Mouse (Mus musculus) midbrain, postnatal 0 days (tissue): ENCODE measurements around the gene Gm44502. TPM values are rescaled to one million over a fixed set of nuclear protein-coding genes. Genes with fewer than 3 reads are reported as not detected.

ENCODE experiments used
- ATAC-seq: fragments of 200-750 bp; cut with Nextera tagmentation; 2 replicates; pipeline ENCODE4 v1.8.0; 2017; ENCODE audit warnings: moderate number of reproducible peaks, mild to moderate bottlenecking, moderate TSS enrichment, moderate library complexity; ENCODE audit not compliant: low FRiP score
- DNase-seq: peaks from one replicate; pipeline ENCODE4 v3.0.0-alpha.2; 2015; ENCODE audit warnings: low spot score
- H3K27ac ChIP-seq: fragments of 300-500 bp; sonication (generic); 2 replicates; pipeline ENCODE4 v1.5.1; 2014; ENCODE audit warnings: low read depth, mild to moderate bottlenecking, low read length, mixed read lengths
- H3K27me3 ChIP-seq: fragments of 300-500 bp; sonication (generic); 2 replicates; pipeline ENCODE4 v1.6.1; 2014; ENCODE audit warnings: low read length, control low read depth, mixed read lengths; ENCODE audit not compliant: insufficient read depth
- H3K36me3 ChIP-seq: fragments of 300-500 bp; sonication (generic); 2 replicates; pipeline ENCODE4 v1.6.1; 2014; ENCODE audit warnings: low read length, control low read depth, mixed read lengths; ENCODE audit not compliant: insufficient read depth
- H3K4me1 ChIP-seq: fragments of 300-500 bp; sonication (generic); 2 replicates; pipeline ENCODE4 v1.6.1; 2014; ENCODE audit warnings: mild to moderate bottlenecking, control low read depth, antibody characterized with exemption, low read length, mixed read lengths; ENCODE audit not compliant: insufficient read depth
- H3K4me2 ChIP-seq: fragments of 300-500 bp; sonication (generic); 2 replicates; pipeline ENCODE4 v1.6.1; 2014; ENCODE audit warnings: low read depth, mild to moderate bottlenecking, low read length, mixed read lengths; ENCODE audit not compliant: poor library complexity, severe bottlenecking
- H3K4me3 ChIP-seq: fragments of 300-500 bp; sonication (generic); 2 replicates; pipeline ENCODE4 v1.5.1; 2014; ENCODE audit warnings: low read depth, mild to moderate bottlenecking, low read length, moderate library complexity
- H3K9ac ChIP-seq: fragments of 300-500 bp; sonication (generic); replicated peaks from 2 replicates; pipeline ENCODE4 v1.6.1; 2014; ENCODE audit warnings: mild to moderate bottlenecking, low read length, moderate library complexity, mixed read lengths; ENCODE audit not compliant: poor library complexity, severe bottlenecking
- H3K9me3 ChIP-seq: fragments of 300-500 bp; sonication (generic); 2 replicates; pipeline ENCODE4 v1.6.1; 2016; ENCODE audit warnings: low read length, control low read depth
- CTCF ChIP-seq: IDR thresholded peaks from 2 replicates; pipeline ENCODE4 v1.5.1; 2016; ENCODE audit warnings: antibody characterized with exemption, mild to moderate bottlenecking
- WGBS: fragments of 180-500 bp; shearing (Covaris S2); extraction: QIAGEN DNeasy Blood & Tissue Kit; methylation state at CpG from one replicate; pipeline ENCODE4 v1.1.7; 2014; 5-methylcytosine and 5-hydroxymethylcytosine counted together
- polyA plus RNA-seq: library from polyadenylated mRNA; unstranded; fragments of >200 nt; fragmentation: Nextera tagmentation; extraction: Ambion mirVana; gene quantifications from 2 replicates; pipeline ENCODE4 v1.2.1, GENCODE M21; 2015
- total RNA-seq: library from RNA; depleted of rRNA; stranded (reverse); fragments of >200 nt; gene quantifications from 2 replicates; pipeline ENCODE4 v1.2.3, GENCODE M21; 2014

Gm44502 gene
- total and polyA plus RNA-seq, 2 experiments from 2014 or later: 0.93 TPM; not detected in 1

DNA sequence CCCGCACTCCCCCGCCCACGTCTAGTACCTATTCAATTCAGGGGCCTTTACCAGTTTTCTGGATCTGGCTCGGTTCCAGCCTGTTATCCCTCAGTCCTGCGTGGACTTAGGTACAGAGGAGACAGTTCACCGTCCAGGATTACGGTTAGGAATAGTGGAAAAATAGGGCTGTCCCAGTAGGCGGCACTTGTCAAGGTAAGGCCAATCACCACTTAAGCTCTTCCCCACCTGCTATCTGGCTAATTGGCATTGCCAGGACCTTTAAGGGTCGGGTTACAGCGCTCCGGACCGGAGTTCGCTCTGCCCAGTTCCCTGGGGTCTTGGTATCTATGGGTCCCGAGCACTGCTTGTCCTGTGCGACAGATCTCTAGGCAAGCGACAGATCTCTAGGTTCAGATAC, 52.5 kb downstream of the Gm44502 start, which contains the start of gene Tymp:
TSS of gene Tymp (minus strand) at position 83 of the 400 bp plus-strand sequence.
- ATAC-seq (no peak), DNase-seq (no peak)
- H3K4me2 ChIP-seq: no peak within 1 kb of the TSS
- H3K4me1 ChIP-seq: peaks cover 16% of the 10 kb centered on the region
- TF ChIP-seq CTCF: no peak
- 29% methylated on average over 16 of the region's 16 CpGs for WGBS
- H3K27ac ChIP-seq: no peak within 1 kb of the TSS
- peaks cover 32% of the 10 kb centered on the region for H3K27me3 ChIP-seq
- H3K9me3 ChIP-seq: no peaks in the 10 kb centered on the region
- peaks cover 6% of the 10 kb centered on the region for H3K36me3 ChIP-seq
- no peak within 1 kb of the TSS for H3K9ac ChIP-seq
- H3K4me3 ChIP-seq: 0 out of 2 replicates have a peak within 1 kb of the TSS, but pooled peaks have one; percentile 5

DNA sequence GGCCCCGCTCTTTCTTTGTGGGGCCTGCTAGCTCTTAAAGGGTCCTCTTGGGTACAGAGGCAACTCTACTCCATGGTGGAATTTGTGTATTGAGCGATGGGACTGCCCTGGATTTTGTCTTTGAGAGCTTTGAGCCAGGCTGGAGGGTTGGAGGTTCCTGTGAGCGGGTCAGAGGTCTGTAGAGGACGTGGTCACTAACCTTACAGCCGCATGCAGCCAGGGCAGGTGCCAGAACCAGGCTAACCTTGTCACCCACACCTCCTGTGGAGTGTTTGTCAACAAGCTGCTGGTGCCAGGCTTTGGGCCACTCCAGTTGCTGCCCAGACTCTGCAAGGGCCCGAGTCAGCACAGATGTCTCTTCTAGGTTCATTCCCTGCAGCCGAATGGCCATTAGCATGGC, 53.5 kb downstream of the Gm44502 start:
- 85% methylated on average over 7 of the region's 7 CpGs for WGBS
- H3K4me2 ChIP-seq: no peak overlapping the region
- peaks cover 16% of the 10 kb centered on the region for H3K4me1 ChIP-seq
- no peak for ATAC-seq
- DNase-seq: no peak
- H3K27ac ChIP-seq: no peak overlapping the region
- peaks cover 15% of the 10 kb centered on the region for H3K36me3 ChIP-seq
- peaks cover 32% of the 10 kb centered on the region for H3K27me3 ChIP-seq
- H3K9me3 ChIP-seq: no peaks in the 10 kb centered on the region
- TF ChIP-seq CTCF: no peak
- no peak overlapping the region for H3K4me3 ChIP-seq
- no peak overlapping the region for H3K9ac ChIP-seq

DNA sequence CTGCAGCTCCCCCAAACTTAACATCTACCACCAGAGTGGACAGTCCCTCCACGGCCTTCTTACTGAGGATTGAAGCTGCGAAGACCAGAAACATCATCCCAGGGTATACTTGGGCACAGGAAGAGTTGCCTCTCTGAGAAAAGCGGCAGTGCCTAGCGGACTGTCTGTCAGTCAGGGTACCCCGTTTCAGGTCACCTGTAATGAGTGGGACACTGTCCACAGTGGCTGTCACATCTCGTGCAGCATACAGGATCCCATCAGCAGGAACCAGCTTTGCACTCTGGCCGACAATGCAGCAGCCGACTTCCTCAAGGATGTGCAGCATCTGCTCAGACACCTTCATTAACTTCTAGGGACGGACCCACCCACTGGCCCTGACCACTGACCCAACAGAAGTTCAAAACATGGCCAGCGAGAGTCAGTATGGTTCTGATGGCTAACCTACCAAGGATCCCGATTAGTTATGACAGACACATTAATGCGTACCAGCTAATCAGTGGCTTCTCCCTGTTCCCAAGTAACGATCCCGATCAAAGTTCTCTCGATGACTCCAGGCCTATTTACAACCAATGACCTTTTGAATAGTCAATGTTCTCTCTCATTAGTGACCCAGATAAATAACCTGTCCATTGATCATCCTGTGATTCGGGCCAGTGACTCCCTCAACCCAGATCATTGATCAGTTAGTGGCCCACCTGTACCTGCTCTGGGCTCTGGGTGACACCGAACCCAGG, 54.5 kb downstream of the Gm44502 start:
- Histone ChIP-seq H3K4me3 (no peak overlapping the region), H3K9me3 (no peaks in the 10 kb centered on the region)
- 93% methylated on average over 17 of the region's 17 CpGs for WGBS

DNA sequence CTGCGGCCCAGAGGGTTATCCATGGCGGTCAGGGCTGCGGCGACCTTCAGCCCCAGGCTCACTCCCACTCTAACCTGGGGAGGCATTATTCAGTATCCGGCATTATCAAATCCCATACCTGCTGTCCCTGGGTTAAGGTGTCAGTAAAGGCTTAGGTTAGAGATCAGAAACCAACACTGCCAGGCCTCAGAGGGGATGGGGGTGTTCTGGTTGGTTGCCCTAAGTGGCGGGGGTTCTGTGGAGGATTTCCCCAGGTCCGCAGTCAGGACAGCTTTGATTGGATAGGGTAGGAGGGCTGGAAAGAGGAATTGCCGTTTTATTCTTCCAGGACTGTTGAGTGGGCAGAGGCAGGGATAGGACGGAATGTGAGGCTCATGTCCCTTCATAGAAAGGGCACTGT, 55.2 kb downstream of the Gm44502 start:
- peak overlapping the region; percentile 72 for H3K4me3 ChIP-seq
- TF ChIP-seq CTCF: no peak
- H3K27ac ChIP-seq: peak overlapping the region; percentile 88
- H3K9ac ChIP-seq: peak overlapping the region; percentile 78
- peak overlapping the region; percentile 84 for H3K4me2 ChIP-seq
- no peaks in the 10 kb centered on the region for H3K9me3 ChIP-seq
- DNase-seq (no peak), ATAC-seq (no peak)
- whole genome bisulfite sequencing: 47% methylated on average over 9 of the region's 9 CpGs
- H3K4me1 ChIP-seq: peaks cover 16% of the 10 kb centered on the region
- H3K36me3 ChIP-seq: peaks cover 28% of the 10 kb centered on the region
- H3K27me3 ChIP-seq: peaks cover 28% of the 10 kb centered on the region

More for the DNA sequence above, 54.5 kb downstream of the Gm44502 start:
- Histone ChIP-seq H3K4me1 (peaks cover 16% of the 10 kb centered on the region), H3K4me2 (peak overlapping the region; percentile 84), H3K36me3 (peaks cover 21% of the 10 kb centered on the region), H3K27ac (no peak overlapping the region), H3K27me3 (peaks cover 32% of the 10 kb centered on the region), H3K9ac (no peak overlapping the region; the same call in 1 of the 2 replicates)
- DNase-seq (no peak), ATAC-seq (no peak)
- TF ChIP-seq CTCF: no peak

DNA sequence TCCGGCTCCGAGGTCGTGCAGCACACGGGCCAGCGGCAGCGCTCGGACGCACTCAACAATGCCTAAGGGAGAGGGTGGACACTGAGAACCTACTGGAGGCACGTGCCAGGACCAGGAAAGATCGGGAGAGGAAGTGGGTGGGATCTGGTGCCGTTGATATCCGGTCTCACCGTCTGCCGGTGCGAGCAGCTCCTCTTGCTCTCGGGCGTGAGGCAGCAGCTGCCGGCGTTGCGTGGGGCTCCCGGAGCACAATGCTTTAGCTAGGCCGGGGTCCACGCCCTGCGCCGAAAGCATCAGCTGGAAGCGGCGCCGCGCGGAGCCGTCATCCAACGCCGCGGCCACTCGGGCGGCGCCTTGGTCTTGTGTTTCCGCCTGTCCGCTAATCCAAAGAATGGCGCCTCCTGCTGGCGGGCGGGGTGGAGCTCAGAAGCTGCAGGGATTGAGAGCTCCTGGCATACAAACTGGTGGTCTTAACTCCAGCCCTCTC, 55.7 kb downstream of the Gm44502 start, which contains the start of gene Sco2:
TSS of gene Sco2 (minus strand) at position 85 of the 487 bp plus-strand sequence.
- peak within 1 kb of the TSS; percentile 84 for H3K4me2 ChIP-seq
- H3K27me3 ChIP-seq: peaks cover 26% of the 10 kb centered on the region
- H3K9ac ChIP-seq: peak within 1 kb of the TSS; percentile 78
- H3K4me3 ChIP-seq: peak within 1 kb of the TSS; percentile 72
- ATAC-seq: peak; percentile 83
- H3K36me3 ChIP-seq: peaks cover 31% of the 10 kb centered on the region
- under 1% methylated on average over 42 of the region's 42 CpGs for WGBS
- DNase-seq: peak; percentile 93
- peaks cover 11% of the 10 kb centered on the region for H3K4me1 ChIP-seq
- peak; percentile 85 for TF ChIP-seq CTCF
- no peaks in the 10 kb centered on the region for H3K9me3 ChIP-seq
- peak within 1 kb of the TSS; percentile 88 for H3K27ac ChIP-seq
